ENCODE assay signal across 16 mouse cellular contexts in the genomic region with DNA sequence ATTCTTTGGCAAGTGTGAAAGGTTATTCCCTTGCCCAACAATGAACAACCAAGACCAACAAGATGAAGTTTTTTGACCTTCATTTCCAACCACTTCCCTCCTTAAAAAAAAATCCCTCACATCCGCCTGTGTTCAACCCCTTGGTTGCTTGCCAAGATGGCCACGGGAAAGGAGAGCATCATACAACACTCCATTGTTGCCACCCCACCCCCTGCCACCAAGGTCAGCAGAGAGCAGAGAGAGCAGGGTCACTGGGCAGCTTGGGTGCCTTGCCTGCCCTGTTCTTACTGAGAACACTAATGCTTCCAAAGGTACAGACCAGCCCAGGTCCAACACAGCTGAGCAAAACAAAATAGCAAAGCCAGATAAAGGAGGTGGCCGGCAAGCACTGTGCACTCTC. TPM values are rescaled to one million over a fixed set of nuclear protein-coding genes. Genes with fewer than 3 reads are reported as not detected.
DNase-seq lines count a peak whose midpoint lies in the region; ATAC-seq and TF ChIP-seq lines count a peak whose summit lies in the region.
"Had no signal": no experiment of that assay in that cellular context is flagged by ENCODE, and none has a peak within 500 bp of the region (broad histone marks: within the 10 kb centered on the region; RNA-seq: fewer than 3 reads in every experiment).

No protein-coding gene starts in this region.

- no peaks in the 10 kb centered on the region for H3K27me3 ChIP-seq in hindbrain, embryonic 12.5 days
- no peaks in the 10 kb centered on the region for H3K27me3 ChIP-seq in hindbrain, postnatal 0 days (ENCODE audit: insufficient read depth, low read length)
- H3K27me3 ChIP-seq in lung, embryonic 15.5 days = no peaks in the 10 kb centered on the region
- H3K27me3 ChIP-seq: hindbrain, embryonic 13.5 days had no signal

- no peak for TF ChIP-seq CTCF in hindbrain, postnatal 0 days (IDR thresholded peaks at IDR 0.05; ENCODE audit: low read depth)

- peak overlapping the region; percentile 23; the same call in 1 of the 2 replicates for H3K27ac ChIP-seq in hindbrain, embryonic 12.5 days
- no peak overlapping the region for H3K27ac ChIP-seq in hindbrain, postnatal 0 days
- peak overlapping the region; percentile 92 for H3K27ac ChIP-seq in lung, embryonic 15.5 days
- H3K27ac ChIP-seq: hindbrain, embryonic 13.5 days; liver, embryonic 12.5 days had no signal

- H3K4me1 ChIP-seq in hindbrain, embryonic 12.5 days = no peaks in the 10 kb centered on the region
- no peaks in the 10 kb centered on the region for H3K4me1 ChIP-seq in hindbrain, postnatal 0 days (ENCODE audit: insufficient read depth, low read length)
- peaks cover 21% of the 10 kb centered on the region for H3K4me1 ChIP-seq in lung, embryonic 15.5 days

- ATAC-seq in hindbrain, embryonic 12.5 days (ENCODE audit: low FRiP score) = no peak
- no peak for ATAC-seq in hindbrain, postnatal 0 days
- ATAC-seq in lung, embryonic 15.5 days (ENCODE audit: borderline replicate concordance, extremely low read depth, low FRiP score, low TSS enrichment) = peak; percentile 63
- no peak for ATAC-seq in erythroid progenitor cell, adult 5-6 weeks (replicated peaks; ENCODE audit: low FRiP score, poor library complexity, severe bottlenecking)
- ATAC-seq: liver, embryonic 12.5 days had no signal

- no peaks in the 10 kb centered on the region for H3K36me3 ChIP-seq in hindbrain, embryonic 12.5 days
- no peaks in the 10 kb centered on the region for H3K36me3 ChIP-seq in hindbrain, postnatal 0 days (ENCODE audit: insufficient read depth, low read length)
- no peaks in the 10 kb centered on the region for H3K36me3 ChIP-seq in lung, embryonic 15.5 days
- H3K36me3 ChIP-seq: hindbrain, embryonic 13.5 days; liver, embryonic 12.5 days had no signal

- H3K4me2 ChIP-seq in hindbrain, embryonic 12.5 days (replicated peaks) = no peak overlapping the region
- no peak overlapping the region for H3K4me2 ChIP-seq in hindbrain, postnatal 0 days (ENCODE audit: low read depth, low read length)
- H3K4me2 ChIP-seq in lung, embryonic 15.5 days = no peak overlapping the region
- H3K4me2 ChIP-seq: hindbrain, embryonic 13.5 days; liver, embryonic 12.5 days had no signal

- DNase-seq in adrenal gland, adult 2 months = peak; percentile 27
- DNase-seq in adrenal gland, postnatal 25 days = no peak
- no peak for DNase-seq in hindbrain, postnatal 0 days (ENCODE audit: low spot score)
- peak; percentile 85 for DNase-seq in testis, postnatal 10 days (ENCODE audit: low spot score)
- DNase-seq in thymus, postnatal 10 days (ENCODE audit: low spot score in 2 of 2) = no peak
- DNase-seq: gastrocnemius, postnatal 36 days; kidney, adult 18-20 months; right cerebral cortex, postnatal 25 days had no signal

- no peak overlapping the region for H3K4me3 ChIP-seq in hindbrain, embryonic 12.5 days
- no peak overlapping the region for H3K4me3 ChIP-seq in hindbrain, postnatal 0 days (ENCODE audit: low read length)
- H3K4me3 ChIP-seq in lung, embryonic 15.5 days = no peak overlapping the region
- H3K4me3 ChIP-seq: hindbrain, embryonic 13.5 days; liver, embryonic 12.5 days had no signal

- H3K9ac ChIP-seq in hindbrain, embryonic 12.5 days = no peak overlapping the region
- no peak overlapping the region for H3K9ac ChIP-seq in hindbrain, postnatal 0 days (replicated peaks; ENCODE audit: low read length)
- H3K9ac ChIP-seq in lung, embryonic 15.5 days = no peak overlapping the region
- H3K9ac ChIP-seq: hindbrain, embryonic 13.5 days; liver, embryonic 12.5 days had no signal

- WGBS in hindbrain, embryonic 12.5 days = 55% methylated on average over 3 of the region's 3 CpGs
- 48% methylated on average over 3 of the region's 3 CpGs for WGBS in hindbrain, postnatal 0 days
- WGBS in lung, embryonic 15.5 days = 14% methylated on average over 3 of the region's 3 CpGs

- H3K9me3 ChIP-seq in hindbrain, embryonic 12.5 days (replicated peaks) = no peaks in the 10 kb centered on the region
- no peaks in the 10 kb centered on the region for H3K9me3 ChIP-seq in hindbrain, postnatal 0 days (ENCODE audit: low read length)
- H3K9me3 ChIP-seq in lung, embryonic 15.5 days = no peaks in the 10 kb centered on the region
- H3K9me3 ChIP-seq: hindbrain, embryonic 13.5 days; liver, embryonic 12.5 days had no signal

RNA-seq across cellular contexts. Expression of gene Mybphl, which starts 7.6 kb away (rescaled TPM):
- total RNA-seq in adrenal gland, adult 2 months (2021) = not detected
- not detected in 2 replicates for polyA plus RNA-seq in adrenal gland, adult 2 months (2012; rRNA removed)
- total RNA-seq in adrenal gland, postnatal 25 days (2021) = not detected in 2 replicates
- polyA plus RNA-seq in hindbrain, embryonic 12.5 days (2016; fragmentation: Nextera tagmentation; extraction: Ambion mirVana) = not detected in 2 replicates
- total RNA-seq in hindbrain, postnatal 0 days (2014; rRNA removed) = 0.36 TPM in 1 of 2 replicates, not detected in the other
- polyA plus RNA-seq in hindbrain, postnatal 0 days (2015; fragmentation: Nextera tagmentation; extraction: Ambion mirVana) = 0.11 and 0.19 TPM in 2 replicates
- polyA plus RNA-seq in lung, embryonic 15.5 days (2015; fragmentation: Nextera tagmentation; extraction: Ambion mirVana) = 2.8 and 9.3 TPM in 2 replicates
- not detected in 2 replicates for total RNA-seq in erythroid progenitor cell, adult 5-6 weeks (2015; ENCODE audit: low replicate concordance)
- not detected in 2 replicates for total RNA-seq in erythroid progenitor cell, adult 5-6 weeks (2017; ENCODE audit: low replicate concordance)
- total RNA-seq: gastrocnemius, postnatal 36 days; megakaryocyte-erythroid progenitor cell, adult 5-6 weeks; monocyte, adult 5-6 weeks; neutrophil, adult 5-6 weeks had no signal

RNA-seq across cellular contexts. Expression of gene Psrc1, which starts 11.4 kb away (rescaled TPM):
- 1 to 10 TPM in 1 of 2 experiments, under 1 TPM in 1; 0.66 to 1.3 TPM for total RNA-seq in adrenal gland, adult 2 months (2021)
- 2.6 and 4.0 TPM in 2 replicates for polyA plus RNA-seq in adrenal gland, adult 2 months (2012; rRNA removed)
- total RNA-seq in adrenal gland, postnatal 25 days (2021) = 2.5 and 3.7 TPM in 2 replicates
- 39.4 and 41.0 TPM in 2 replicates for polyA plus RNA-seq in hindbrain, embryonic 12.5 days (2016; fragmentation: Nextera tagmentation; extraction: Ambion mirVana)
- 11.0 and 15.0 TPM in 2 replicates for total RNA-seq in hindbrain, postnatal 0 days (2014; rRNA removed)
- 8.4 and 11.0 TPM in 2 replicates for polyA plus RNA-seq in hindbrain, postnatal 0 days (2015; fragmentation: Nextera tagmentation; extraction: Ambion mirVana)
- polyA plus RNA-seq in lung, embryonic 15.5 days (2015; fragmentation: Nextera tagmentation; extraction: Ambion mirVana) = 79.8 and 81.5 TPM in 2 replicates
- 42.2 and 46.9 TPM in 2 replicates for total RNA-seq in erythroid progenitor cell, adult 5-6 weeks (2015; ENCODE audit: low replicate concordance)
- 58.9 and 59.7 TPM in 2 replicates for total RNA-seq in erythroid progenitor cell, adult 5-6 weeks (2017; ENCODE audit: low replicate concordance)

RNA-seq across cellular contexts. Expression of gene Celsr2, which starts 43.1 kb away (rescaled TPM):
- total RNA-seq in adrenal gland, adult 2 months (2021) = 1 to 10 TPM; 6.1 to 8.3 TPM
- polyA plus RNA-seq in adrenal gland, adult 2 months (2012; rRNA removed) = 9.9 and 17.1 TPM in 2 replicates
- total RNA-seq in adrenal gland, postnatal 25 days (2021) = 6.4 and 7.5 TPM in 2 replicates
- polyA plus RNA-seq in hindbrain, embryonic 12.5 days (2016; fragmentation: Nextera tagmentation; extraction: Ambion mirVana) = 63.3 and 75.2 TPM in 2 replicates
- total RNA-seq in hindbrain, postnatal 0 days (2014; rRNA removed) = 94.8 and 95.3 TPM in 2 replicates
- polyA plus RNA-seq in hindbrain, postnatal 0 days (2015; fragmentation: Nextera tagmentation; extraction: Ambion mirVana) = 28.1 and 30.6 TPM in 2 replicates
- 7.5 and 8.5 TPM in 2 replicates for polyA plus RNA-seq in lung, embryonic 15.5 days (2015; fragmentation: Nextera tagmentation; extraction: Ambion mirVana)
- total RNA-seq in erythroid progenitor cell, adult 5-6 weeks (2015; ENCODE audit: low replicate concordance) = 0.84 and 1.1 TPM in 2 replicates
- 1.0 TPM in 1 of 2 replicates, not detected in the other for total RNA-seq in erythroid progenitor cell, adult 5-6 weeks (2017; ENCODE audit: low replicate concordance)

Comparison
In these comparisons a context has a peak if more than half of its experiments do, and no peak if none do; other contexts are left out.
1. DNase-seq: peak in adrenal gland, adult 2 months (single experiment) and testis, postnatal 10 days (single experiment); none in adrenal gland, postnatal 25 days (single experiment), hindbrain, postnatal 0 days (single experiment) and thymus, postnatal 10 days (0 of 2).
2. RNA of gene Celsr2, which starts 43.1 kb away (total RNA-seq): 94.8 to 95.3 TPM in hindbrain, postnatal 0 days; 6.1 to 8.3 TPM in adrenal gland, adult 2 months, 6.4 to 7.5 TPM in adrenal gland, postnatal 25 days and 0.84 to 1.1 TPM in erythroid progenitor cell, adult 5-6 weeks; every median in the first group is over 10 times any median in the second.